Mouse (Mus musculus): ENCODE results near the gene Dmrt1. TPM values are rescaled to one million over a fixed set of nuclear protein-coding genes. Genes with fewer than 3 reads are reported as not detected.

Dmrt1 gene
- polyA plus RNA-seq, 1 experiment from 2014 or later: 0.33 TPM

DNA sequence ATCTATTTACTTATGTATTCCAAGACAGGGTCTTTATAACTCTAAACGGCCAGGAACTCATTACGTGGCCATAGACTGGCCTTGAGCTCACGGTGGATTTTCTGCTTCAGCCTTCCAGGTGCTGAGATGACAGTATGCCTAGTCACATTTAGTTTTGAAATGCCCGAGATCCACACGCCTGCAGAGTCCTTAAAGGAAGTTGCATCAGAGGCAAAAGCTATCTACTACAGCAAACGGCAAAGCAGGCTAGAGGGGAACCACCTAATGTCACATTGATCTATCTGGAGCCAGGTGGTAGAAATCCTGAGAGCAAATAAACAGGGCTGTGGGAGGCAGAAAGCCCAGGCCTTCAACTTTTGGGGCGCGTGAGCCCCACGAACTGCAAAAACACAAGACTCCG, 540 bp upstream of the Dmrt1 start:
- Histone ChIP-seq H3K36me3 (no peaks in the 10 kb centered on the region), H3K4me1 (peaks cover 18% of the 10 kb centered on the region), H3K27me3 (peaks cover 65% of the 10 kb centered on the region), H3K4me2 (replicated peaks) (no peak overlapping the region), H3K9me3 (replicated peaks) (0 out of 2 replicates have a peak, but pooled peaks cover 5% of the 10 kb centered on the region), H3K27ac (replicated peaks) (no peak overlapping the region), H3K4me3 (replicated peaks) (no peak overlapping the region), H3K9ac (no peak overlapping the region)
- ATAC-seq (ENCODE audit: insufficient number of reproducible peaks, low FRiP score, low TSS enrichment, low read depth): no peak
- 26% methylated on average over 10 of the region's 10 CpGs for WGBS

DNA sequence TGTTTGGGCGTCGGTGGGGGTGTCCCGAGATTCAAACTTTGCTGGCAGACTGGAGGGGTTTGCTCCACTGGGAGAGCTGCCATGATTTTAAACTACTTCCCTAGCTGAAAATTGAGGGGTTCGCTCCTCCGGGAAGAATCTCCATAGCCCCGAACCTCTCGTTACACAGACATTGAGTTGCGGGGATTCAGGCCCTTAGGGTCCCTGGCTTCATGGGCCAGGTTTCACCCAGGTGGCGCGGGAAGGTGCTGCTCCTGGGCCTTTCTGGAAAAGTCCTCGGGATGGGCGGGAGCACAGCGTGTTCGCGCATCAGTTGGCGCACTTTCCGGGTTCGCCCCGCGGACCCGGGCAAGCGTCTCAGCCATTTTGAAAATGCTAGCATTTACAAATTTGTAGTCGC, 1.2 kb downstream of the Dmrt1 start:
- ATAC-seq (ENCODE audit: insufficient number of reproducible peaks, low FRiP score, low TSS enrichment, low read depth): no peak
- Histone ChIP-seq H3K36me3 (no peaks in the 10 kb centered on the region), H3K27ac (replicated peaks) (no peak overlapping the region), H3K27me3 (peaks cover 75% of the 10 kb centered on the region), H3K4me3 (replicated peaks) (peak overlapping the region; percentile 38), H3K9me3 (replicated peaks) (0 out of 2 replicates have a peak, but pooled peaks cover 5% of the 10 kb centered on the region), H3K4me1 (peaks cover 18% of the 10 kb centered on the region), H3K9ac (no peak overlapping the region), H3K4me2 (replicated peaks) (peak overlapping the region; percentile 52)
- 1% methylated on average over 23 of the region's 23 CpGs for WGBS

GRCm38 (mm10) chr19:25514986-25515530, 9.6 kb downstream of the Dmrt1 start:
- WGBS: 30% methylated on average over 12 of the region's 12 CpGs
- peaks cover 24% of the 10 kb centered on the region for H3K27me3 ChIP-seq
- no peak overlapping the region for H3K27ac ChIP-seq (replicated peaks)
- H3K4me2 ChIP-seq (replicated peaks): no peak overlapping the region
- H3K4me3 ChIP-seq (replicated peaks): no peak overlapping the region
- no peak for ATAC-seq (ENCODE audit: insufficient number of reproducible peaks, low FRiP score, low TSS enrichment, low read depth)
- no peak overlapping the region for H3K9ac ChIP-seq
- no peaks in the 10 kb centered on the region for H3K4me1 ChIP-seq
- no peaks in the 10 kb centered on the region for H3K9me3 ChIP-seq (replicated peaks)
- H3K36me3 ChIP-seq: no peaks in the 10 kb centered on the region

GRCm38 (mm10) chr19:25524156-25524555, 18.7 kb downstream of the Dmrt1 start:
- no peak for ATAC-seq (ENCODE audit: insufficient number of reproducible peaks, low FRiP score, low TSS enrichment, low read depth)
- no peak overlapping the region for H3K4me2 ChIP-seq (replicated peaks)
- H3K27me3 ChIP-seq: no peaks in the 10 kb centered on the region
- H3K9me3 ChIP-seq (replicated peaks): no peaks in the 10 kb centered on the region
- 58% methylated on average over 6 of the region's 6 CpGs for WGBS
- H3K9ac ChIP-seq: no peak overlapping the region
- H3K4me1 ChIP-seq: no peaks in the 10 kb centered on the region
- no peaks in the 10 kb centered on the region for H3K36me3 ChIP-seq
- no peak overlapping the region for H3K27ac ChIP-seq (replicated peaks)
- H3K4me3 ChIP-seq (replicated peaks): no peak overlapping the region

- 97% methylated on average over 20 of the region's 20 CpGs for WGBS
- H3K36me3 ChIP-seq: no peaks in the 10 kb centered on the region
- H3K9ac ChIP-seq: no peak overlapping the region
- no peak for ATAC-seq (ENCODE audit: insufficient number of reproducible peaks, low FRiP score, low TSS enrichment, low read depth)
- no peak overlapping the region for H3K4me2 ChIP-seq (replicated peaks)
- H3K4me1 ChIP-seq: no peaks in the 10 kb centered on the region
- H3K4me3 ChIP-seq (replicated peaks): no peak overlapping the region
- H3K9me3 ChIP-seq (replicated peaks): no peaks in the 10 kb centered on the region
- H3K27ac ChIP-seq (replicated peaks): no peak overlapping the region
- H3K27me3 ChIP-seq: no peaks in the 10 kb centered on the region
These were observed 20.3 kb downstream of the Dmrt1 start for GRCm38 (mm10) chr19:25525726-25526125.

GRCm38 (mm10) chr19:25529673-25530072, 24.3 kb downstream of the Dmrt1 start:
- no peak overlapping the region for H3K4me2 ChIP-seq (replicated peaks)
- H3K4me3 ChIP-seq (replicated peaks): no peak overlapping the region
- ATAC-seq (ENCODE audit: insufficient number of reproducible peaks, low FRiP score, low TSS enrichment, low read depth): no peak
- no peaks in the 10 kb centered on the region for H3K9me3 ChIP-seq (replicated peaks)
- no peak overlapping the region for H3K9ac ChIP-seq
- H3K27ac ChIP-seq (replicated peaks): no peak overlapping the region
- no peaks in the 10 kb centered on the region for H3K27me3 ChIP-seq
- 76% methylated on average over 12 of the region's 12 CpGs for WGBS
- H3K36me3 ChIP-seq: no peaks in the 10 kb centered on the region
- no peaks in the 10 kb centered on the region for H3K4me1 ChIP-seq

DNA sequence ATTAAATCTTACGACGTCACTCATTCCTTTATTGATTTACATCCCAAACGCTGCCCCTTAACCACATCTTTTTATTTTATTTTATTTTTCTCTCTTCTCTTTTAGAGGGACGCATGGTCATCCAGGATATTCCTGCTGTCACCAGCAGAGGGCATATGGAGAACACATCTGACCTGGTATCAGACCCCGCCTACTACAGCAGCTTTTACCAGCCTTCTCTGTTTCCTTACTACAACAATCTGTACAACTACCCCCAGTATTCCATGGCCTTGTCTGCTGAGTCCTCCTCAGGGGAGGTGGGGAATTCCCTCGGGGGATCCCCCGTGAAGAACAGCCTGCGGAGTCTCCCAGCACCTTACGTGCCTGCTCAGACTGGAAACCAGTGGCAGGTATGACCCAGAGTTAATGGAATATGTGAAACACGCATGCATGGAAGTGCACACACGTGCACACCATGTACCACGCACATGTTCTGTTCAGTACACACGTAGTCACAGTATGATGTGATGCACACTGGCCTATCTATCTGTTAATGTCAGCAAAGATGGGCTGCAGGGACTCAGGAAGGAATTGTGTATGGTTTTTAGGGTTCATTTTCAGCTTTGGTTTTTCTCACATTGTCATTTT, 40.4 kb downstream of the Dmrt1 start:
- H3K4me3 ChIP-seq (replicated peaks): no peak overlapping the region
- peaks cover 8% of the 10 kb centered on the region; the same call in 1 of the 2 replicates for H3K27me3 ChIP-seq
- no peaks in the 10 kb centered on the region for H3K36me3 ChIP-seq
- H3K4me2 ChIP-seq (replicated peaks): no peak overlapping the region
- no peaks in the 10 kb centered on the region for H3K9me3 ChIP-seq (replicated peaks)
- peak; percentile 54; the same call in 1 of the 2 replicates for ATAC-seq (ENCODE audit: insufficient number of reproducible peaks, low FRiP score, low TSS enrichment, low read depth)
- no peak overlapping the region for H3K9ac ChIP-seq
- no peak overlapping the region for H3K27ac ChIP-seq (replicated peaks)
- WGBS: 38% methylated on average over 13 of the region's 13 CpGs
- H3K4me1 ChIP-seq: peaks cover 4% of the 10 kb centered on the region; the same call in 1 of the 2 replicates

DNA sequence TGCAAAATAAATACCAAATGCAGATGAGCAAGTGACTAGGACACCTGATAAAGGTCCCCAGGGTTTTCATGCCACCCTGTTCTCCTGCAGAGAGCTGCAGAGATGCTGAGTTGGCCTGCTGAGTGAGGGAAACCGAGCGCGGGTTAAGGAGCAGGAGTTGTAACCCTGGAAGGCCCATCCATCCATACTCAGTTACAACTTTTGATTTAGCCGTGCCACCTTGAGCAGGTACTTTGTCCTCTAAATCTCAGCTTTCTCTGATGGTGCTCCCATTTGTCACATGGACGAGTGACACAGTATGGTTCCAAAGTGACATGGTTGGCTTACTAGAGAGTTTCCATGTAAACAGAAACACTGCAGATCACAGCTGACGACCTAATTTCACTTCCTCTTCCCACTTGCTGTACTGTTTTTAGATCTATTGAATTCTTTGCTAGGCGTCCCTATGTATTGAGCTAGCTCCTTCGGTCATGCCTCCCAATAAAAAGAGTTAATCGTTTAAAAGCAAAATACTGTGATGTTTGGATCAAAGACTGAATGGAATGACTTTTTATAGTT, 41.7 kb downstream of the Dmrt1 start:
- H3K36me3 ChIP-seq: no peaks in the 10 kb centered on the region
- no peaks in the 10 kb centered on the region for H3K9me3 ChIP-seq (replicated peaks)
- WGBS: 77% methylated on average over 9 of the region's 9 CpGs
- H3K27ac ChIP-seq (replicated peaks): no peak overlapping the region
- H3K4me2 ChIP-seq (replicated peaks): no peak overlapping the region
- peaks cover 4% of the 10 kb centered on the region; the same call in 1 of the 2 replicates for H3K4me1 ChIP-seq
- no peak for ATAC-seq (ENCODE audit: insufficient number of reproducible peaks, low FRiP score, low TSS enrichment, low read depth)
- H3K9ac ChIP-seq: no peak overlapping the region
- no peak overlapping the region for H3K4me3 ChIP-seq (replicated peaks)
- H3K27me3 ChIP-seq: peaks cover 8% of the 10 kb centered on the region; the same call in 1 of the 2 replicates

- Histone ChIP-seq H3K4me2 (replicated peaks) (no peak overlapping the region), H3K27me3 (peaks cover 8% of the 10 kb centered on the region; the same call in 1 of the 2 replicates), H3K36me3 (no peaks in the 10 kb centered on the region), H3K4me3 (replicated peaks) (no peak overlapping the region), H3K9me3 (replicated peaks) (no peaks in the 10 kb centered on the region), H3K9ac (no peak overlapping the region), H3K27ac (replicated peaks) (no peak overlapping the region), H3K4me1 (peaks cover 4% of the 10 kb centered on the region; the same call in 1 of the 2 replicates)
- 54% methylated on average over 5 of the region's 5 CpGs for WGBS
- ATAC-seq (ENCODE audit: insufficient number of reproducible peaks, low FRiP score, low TSS enrichment, low read depth): no peak
These were observed 44.9 kb downstream of the Dmrt1 start for GRCm38 (mm10) chr19:25550346-25550745.

- Histone ChIP-seq H3K9me3 (replicated peaks) (no peaks in the 10 kb centered on the region), H3K4me1 (0 out of 2 replicates have a peak, but pooled peaks cover under 1% of the 10 kb centered on the region), H3K4me3 (replicated peaks) (no peak overlapping the region), H3K27ac (replicated peaks) (no peak overlapping the region), H3K9ac (no peak overlapping the region), H3K4me2 (replicated peaks) (no peak overlapping the region), H3K27me3 (peaks cover 5% of the 10 kb centered on the region; the same call in 1 of the 2 replicates), H3K36me3 (no peaks in the 10 kb centered on the region)
- 42% methylated on average over 5 of the region's 5 CpGs for WGBS
- ATAC-seq (ENCODE audit: insufficient number of reproducible peaks, low FRiP score, low TSS enrichment, low read depth): no peak
These were observed 45.6 kb downstream of the Dmrt1 start for GRCm38 (mm10) chr19:25551053-25551452.

DNA sequence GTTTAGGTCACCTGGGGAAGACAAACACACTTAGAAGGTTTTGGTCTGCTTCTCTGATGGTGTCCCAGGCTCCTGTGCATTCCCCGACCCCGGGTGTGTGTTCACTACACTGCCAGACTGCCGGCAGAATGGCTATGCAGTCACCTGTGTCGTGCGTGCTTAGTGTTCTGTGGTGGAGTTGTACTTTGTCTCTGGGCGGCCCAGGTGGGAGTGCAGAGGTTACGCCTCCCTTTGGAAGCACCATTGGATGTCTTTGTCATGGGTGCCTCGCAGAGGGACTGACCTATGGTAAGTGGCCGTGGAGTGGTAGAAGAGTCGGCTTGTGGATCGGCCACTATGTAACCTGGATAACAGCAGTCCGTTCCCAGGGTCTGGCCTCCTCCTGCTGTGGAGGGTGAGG, 59.0 kb downstream of the Dmrt1 start:
- Histone ChIP-seq H3K27me3 (peaks cover 14% of the 10 kb centered on the region), H3K9ac (no peak overlapping the region), H3K27ac (replicated peaks) (no peak overlapping the region), H3K4me2 (replicated peaks) (no peak overlapping the region), H3K4me3 (replicated peaks) (no peak overlapping the region), H3K4me1 (no peaks in the 10 kb centered on the region), H3K9me3 (replicated peaks) (no peaks in the 10 kb centered on the region), H3K36me3 (no peaks in the 10 kb centered on the region)
- 80% methylated on average over 12 of the region's 12 CpGs for WGBS
- ATAC-seq (ENCODE audit: insufficient number of reproducible peaks, low FRiP score, low TSS enrichment, low read depth): no peak

Data from embryonic facial prominence, embryonic 15.5 days (tissue).